Mouse (Mus musculus): ENCODE measurements around the gene Cyth1.
A peak's percentile ranks its signal among the peaks of the same experiment; 100 is the strongest.

The Cyth1 gene

GRCm38 (mm10) chr11:118095004-118095403, 153.4 kb downstream of the Cyth1 start:
- DNase-seq = no peak

- peak in 1 of 2 experiments; percentile 45 for DNase-seq
Measured at GRCm38 (mm10) chr11:118091002-118091670, 157.3 kb downstream of the Cyth1 start.

GRCm38 (mm10) chr11:118088896-118089295, 159.5 kb downstream of the Cyth1 start:
- peak in 1 of 2 experiments; percentile 12 for DNase-seq

GRCm38 (mm10) chr11:118085961-118086360, 162.4 kb downstream of the Cyth1 start:
- DNase-seq = no peak

- DNase-seq = no peak
Measured at GRCm38 (mm10) chr11:118085176-118085575, 163.2 kb downstream of the Cyth1 start.

GRCm38 (mm10) chr11:118084266-118084665, 164.1 kb downstream of the Cyth1 start:
- no peak for DNase-seq

GRCm38 (mm10) chr11:118083811-118084210, 164.6 kb downstream of the Cyth1 start:
- peak; percentile 90 to 94 for DNase-seq

- DNase-seq = no peak
Measured at GRCm38 (mm10) chr11:118082294-118082693, 166.1 kb downstream of the Cyth1 start.
